Mouse (Mus musculus) thymus, postnatal 14 days (tissue): ENCODE measurements around the gene Ythdc1.
"Not testable (repeated sequence)": the region's sequence is repeated elsewhere in the genome, so short reads cannot be mapped to it uniquely, and the experiment has no call there.

Experiments
- DNase-seq: peaks from one replicate; pipeline ENCODE4 v3.0.0; 2021

The Ythdc1 gene

DNA sequence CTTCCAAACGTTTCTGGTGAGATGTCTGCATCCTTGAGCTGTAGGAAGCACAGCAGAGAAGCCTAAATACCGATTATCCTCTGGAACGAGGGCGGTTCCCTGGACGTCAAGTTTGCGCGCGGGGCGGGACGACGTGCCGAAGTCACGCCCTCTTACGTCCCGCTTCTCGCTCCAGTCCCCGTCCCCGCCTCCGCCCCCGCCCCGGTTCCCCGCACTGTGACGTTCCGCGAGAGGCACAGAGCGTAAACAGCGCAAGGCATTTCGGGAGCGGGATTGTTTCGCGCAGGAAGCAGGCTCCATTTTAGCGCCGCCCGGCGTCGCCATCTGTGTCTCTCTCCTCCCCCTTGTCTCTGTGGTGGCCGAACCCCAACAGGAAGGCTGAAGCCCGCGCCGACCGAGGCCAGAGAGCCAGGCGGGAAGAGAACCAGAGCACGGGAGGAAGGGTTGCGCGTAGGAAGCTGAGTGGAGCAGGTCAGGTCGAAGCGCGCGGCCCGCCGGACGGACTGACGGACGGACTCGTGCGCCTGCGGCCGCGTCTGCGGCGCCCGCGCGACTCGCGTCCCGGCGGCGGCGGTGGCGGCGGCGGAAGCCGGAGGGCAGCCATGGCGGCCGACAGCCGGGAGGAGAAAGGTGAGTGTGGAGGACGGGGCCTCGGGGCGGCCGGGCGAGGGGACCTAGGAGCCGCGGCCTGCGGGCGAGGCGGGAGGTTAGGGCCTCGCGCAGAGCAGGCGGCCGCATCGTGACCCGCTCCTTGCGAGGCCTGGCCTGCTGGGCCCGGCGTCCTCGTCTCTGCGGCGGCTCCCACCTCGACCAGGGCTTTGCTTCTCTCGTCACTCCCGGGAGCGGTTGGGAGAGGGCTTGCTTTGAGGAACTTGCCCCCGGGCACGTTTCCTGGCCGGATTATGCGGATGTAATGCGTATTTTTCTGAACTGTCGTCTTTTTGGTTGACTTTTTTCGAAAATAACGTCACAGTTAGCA lies at the start of gene Ythdc1:
TSS of gene Ythdc1 (plus strand) at position 260 of the 979 bp plus-strand sequence.
- DNase-seq = peak; percentile 94

- no peak for DNase-seq
Observed at GRCm38 (mm10) chr5:86769015-86769658, 34.9 kb upstream of the Ythdc1 start.

DNA sequence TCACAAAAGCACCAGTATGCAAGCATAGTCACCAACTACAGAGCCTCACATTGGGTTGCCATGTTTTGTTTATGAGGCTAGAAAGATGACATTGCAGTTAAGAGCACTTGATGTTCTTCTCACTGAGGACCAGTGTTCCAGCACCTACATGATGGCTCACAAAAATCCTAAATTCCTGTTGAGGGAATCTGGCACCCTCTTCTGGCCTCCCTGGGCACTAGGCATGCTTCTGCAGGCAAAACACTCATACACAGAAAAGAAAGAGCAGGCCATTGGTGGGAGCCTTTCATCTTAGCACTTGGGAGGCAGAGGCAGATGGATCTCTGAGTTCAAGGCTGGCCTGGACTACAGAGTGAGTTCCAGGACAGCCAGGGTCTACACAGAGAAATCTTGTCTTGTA lies 33.0 kb upstream of the Ythdc1 start:
- DNase-seq = no peak

GRCm38 (mm10) chr5:86776941-86777340 lies 27.1 kb upstream of the Ythdc1 start:
- no peak for DNase-seq

- DNase-seq = no peak
Observed at GRCm38 (mm10) chr5:86778471-86778870, 25.6 kb upstream of the Ythdc1 start.

- no peak for DNase-seq
Observed at GRCm38 (mm10) chr5:86783059-86783458, 21.0 kb upstream of the Ythdc1 start.

- no peak for DNase-seq
Observed at GRCm38 (mm10) chr5:86784205-86784604, 19.8 kb upstream of the Ythdc1 start.

DNA sequence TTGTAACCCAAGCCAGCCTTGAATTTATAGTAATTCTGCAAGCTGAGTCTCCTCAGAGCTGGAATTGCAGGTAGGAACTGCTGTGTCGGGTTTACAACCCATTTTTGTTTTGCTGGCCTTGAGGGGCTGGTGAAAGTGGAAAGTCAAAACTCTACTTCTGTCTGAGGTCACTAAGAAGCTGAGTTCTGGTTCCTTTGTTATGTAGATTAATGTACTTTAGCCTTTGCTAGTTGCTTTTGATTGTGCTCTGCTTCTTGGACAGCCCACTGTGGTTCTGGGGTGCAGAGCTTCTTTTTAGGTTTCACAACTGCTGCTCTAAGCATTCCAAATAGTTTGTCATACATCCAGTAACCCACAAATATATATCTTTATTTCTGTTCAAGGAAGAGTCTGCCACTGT lies 17.2 kb upstream of the Ythdc1 start:
- no peak for DNase-seq

GRCm38 (mm10) chr5:86789954-86790353 lies 14.1 kb upstream of the Ythdc1 start:
- no peak for DNase-seq

DNA sequence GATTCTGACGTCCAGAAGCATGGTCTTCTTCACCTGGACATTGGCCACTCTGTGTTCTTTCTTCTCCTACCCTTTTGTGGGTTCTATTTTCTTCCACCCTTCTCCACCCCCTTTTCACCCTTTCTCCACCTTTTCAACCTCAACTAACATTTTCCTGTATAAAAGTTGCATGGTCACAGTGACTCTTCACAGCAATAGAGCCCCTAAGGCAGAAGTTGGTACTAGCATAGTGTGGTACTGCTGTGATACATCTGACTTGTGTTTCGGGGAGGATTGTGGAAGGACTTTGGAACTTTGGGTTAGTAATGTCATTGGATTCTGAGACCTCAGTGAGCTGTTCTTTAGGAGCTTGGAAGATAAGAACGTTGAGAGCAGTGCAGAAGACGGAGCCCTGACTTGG lies 11.8 kb upstream of the Ythdc1 start:
- no peak for DNase-seq

GRCm38 (mm10) chr5:86792807-86793206 lies 11.2 kb upstream of the Ythdc1 start:
- DNase-seq = no peak

DNA sequence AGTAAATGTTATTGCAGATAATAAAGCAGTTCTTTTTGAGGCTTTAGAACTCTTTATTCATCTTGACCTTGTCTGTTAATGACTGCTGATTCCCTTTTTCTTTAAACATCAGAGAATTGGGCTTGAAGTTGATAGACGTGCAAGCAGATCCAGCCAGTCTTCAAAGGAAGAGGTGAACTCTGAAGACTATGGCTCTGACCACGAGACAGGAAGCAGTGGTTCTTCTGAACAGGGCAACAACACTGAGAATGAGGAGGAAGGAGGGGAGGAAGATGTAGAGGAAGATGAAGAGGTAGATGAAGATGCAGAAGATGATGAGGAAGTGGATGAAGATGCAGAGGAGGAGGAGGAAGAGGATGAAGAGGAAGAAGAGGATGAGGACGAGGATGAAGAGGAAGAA lies 12.8 kb downstream of the Ythdc1 start:
- DNase-seq = no peak

GRCm38 (mm10) chr5:86836378-86836777 lies 32.4 kb downstream of the Ythdc1 start:
- DNase-seq = not testable (repeated sequence)

DNA sequence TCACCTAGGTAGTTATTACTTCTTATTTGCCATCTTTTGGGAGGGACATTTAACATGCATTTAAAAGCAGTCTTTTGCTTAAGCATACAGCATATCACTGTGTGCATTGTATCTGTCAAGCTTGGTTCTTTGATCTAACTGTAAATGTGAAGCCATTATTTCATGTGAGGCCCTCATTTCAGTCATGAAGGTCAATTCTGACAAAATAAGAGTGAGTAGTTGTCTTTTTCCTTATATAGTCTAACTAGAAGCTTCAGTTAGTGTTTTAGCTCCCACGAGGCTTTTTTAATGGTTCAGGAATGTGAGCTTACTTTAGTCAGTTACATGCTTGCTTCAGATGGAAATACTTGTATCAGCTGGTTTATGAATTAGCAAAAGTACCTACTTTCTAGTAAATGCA lies 34.1 kb downstream of the Ythdc1 start:
- no peak for DNase-seq

GRCm38 (mm10) chr5:86839472-86839871 lies 35.5 kb downstream of the Ythdc1 start:
- DNase-seq = no peak

DNA sequence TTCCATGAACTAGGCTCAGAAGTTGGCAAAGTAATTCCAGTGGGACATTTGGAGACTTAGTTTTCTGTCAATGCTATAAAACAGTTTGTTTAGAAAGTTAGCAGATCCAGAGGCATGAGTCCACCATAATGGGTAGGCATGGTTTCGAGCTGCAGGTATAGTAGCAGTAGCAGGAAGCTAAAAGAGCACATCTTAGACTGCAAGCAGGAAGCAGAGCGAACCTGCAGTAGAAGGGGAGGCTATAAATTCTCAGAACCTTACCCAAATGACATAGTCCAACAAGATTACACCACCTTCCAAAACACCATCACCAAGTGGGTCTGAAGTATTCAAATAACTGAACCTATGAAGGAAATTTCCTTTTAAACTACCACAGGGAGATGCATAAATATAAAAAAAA lies 36.2 kb downstream of the Ythdc1 start:
- DNase-seq = no peak

GRCm38 (mm10) chr5:86841261-86841660 lies 37.2 kb downstream of the Ythdc1 start:
- peak; percentile 9 for DNase-seq

- peak; percentile 5 for DNase-seq
Observed at GRCm38 (mm10) chr5:86850104-86850503, 46.1 kb downstream of the Ythdc1 start.

GRCm38 (mm10) chr5:86851658-86852057 lies 47.6 kb downstream of the Ythdc1 start:
- no peak for DNase-seq

- DNase-seq = not testable (repeated sequence)
Observed at GRCm38 (mm10) chr5:86856505-86856904, 52.5 kb downstream of the Ythdc1 start.

DNA sequence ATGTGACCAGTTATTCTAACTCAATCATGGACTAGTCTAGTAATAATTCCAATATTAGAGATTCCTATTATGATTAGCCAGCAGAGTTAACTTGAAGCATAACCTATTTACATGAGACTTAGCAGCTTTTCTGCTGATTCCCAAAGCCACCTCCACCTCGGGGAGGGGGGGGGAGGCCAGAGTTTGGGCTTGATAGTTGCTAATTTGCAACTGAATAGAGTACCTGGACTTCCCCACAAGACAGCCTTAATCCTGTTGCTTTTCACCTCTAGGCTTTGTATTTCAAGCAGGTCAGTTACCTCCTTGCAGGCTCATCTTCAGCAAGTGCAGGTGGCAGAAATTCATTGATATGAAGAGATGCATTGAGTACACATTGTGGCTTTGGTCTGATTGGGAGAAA lies 53.7 kb downstream of the Ythdc1 start:
- no peak for DNase-seq

DNA sequence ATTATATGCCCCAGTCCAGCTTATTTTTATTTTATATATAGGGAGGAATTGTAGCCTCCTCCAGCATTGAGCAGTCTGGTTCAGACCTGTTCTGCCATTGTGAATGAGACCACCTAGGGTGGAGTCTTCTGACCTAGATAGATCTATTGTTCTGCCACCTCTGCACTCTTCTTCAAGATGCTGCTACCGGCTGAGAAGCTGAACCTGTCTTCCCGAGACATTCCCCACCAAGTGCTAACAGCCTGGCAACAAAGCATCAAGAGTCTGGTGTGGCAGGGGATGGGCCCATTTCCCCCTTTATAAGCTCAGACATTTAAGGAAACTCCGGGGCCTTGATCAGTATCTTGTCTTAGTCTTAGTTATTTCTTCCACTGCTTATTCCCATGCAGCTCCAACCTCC lies 54.3 kb downstream of the Ythdc1 start:
- DNase-seq = no peak

DNA sequence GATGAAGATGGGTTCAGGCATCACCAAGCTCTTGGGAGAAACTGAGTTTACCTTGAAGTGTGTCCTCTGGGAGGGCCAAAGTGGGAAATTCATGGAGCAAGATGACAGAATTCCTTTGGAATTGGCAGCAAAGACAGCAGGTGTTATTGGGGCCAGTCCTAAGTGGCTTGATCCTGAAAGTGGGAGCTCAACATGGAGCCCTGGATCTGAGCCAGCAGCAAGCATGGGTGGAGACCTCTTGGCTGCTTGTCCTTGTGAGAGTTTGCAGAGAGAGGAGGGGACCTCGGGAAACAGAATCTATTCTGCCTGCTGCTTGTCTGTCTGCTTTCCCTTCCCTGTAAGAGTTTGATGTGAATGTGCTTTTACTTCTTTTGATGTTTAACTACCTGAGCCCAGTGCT lies 67.9 kb downstream of the Ythdc1 start:
- DNase-seq = no peak
